Mouse (Mus musculus): ENCODE results near the gene Szrd1. TPM values are rescaled to one million over a fixed set of nuclear protein-coding genes. Genes with fewer than 3 reads are reported as not detected.
A peak's percentile ranks its signal among the peaks of the same experiment; 100 is the strongest.
"Not testable (repeated sequence)": the region's sequence is repeated elsewhere in the genome, so short reads cannot be mapped to it uniquely, and the experiment has no call there.

The Szrd1 gene
- polyA plus RNA-seq, 1 experiment: 10.7 TPM

GRCm38 (mm10) chr4:141138425-141139115 lies 1.0 kb downstream of the Szrd1 start:
- peak overlapping the region; percentile 86 for H3K4me3 ChIP-seq (replicated peaks)
- no peaks in the 10 kb centered on the region for H3K9me3 ChIP-seq (ENCODE audit: control insufficient read depth, low read length)
- no peak for TF ChIP-seq GATA1 (IDR thresholded peaks at IDR 0.05; ENCODE audit: low read length)
- TF ChIP-seq TAL1 (IDR thresholded peaks at IDR 0.05; ENCODE audit: low read length): no peak
- H3K36me3 ChIP-seq (ENCODE audit: control insufficient read depth): peaks cover 29% of the 10 kb centered on the region
- H3K27me3 ChIP-seq (ENCODE audit: control insufficient read depth): no peaks in the 10 kb centered on the region
- H3K4me1 ChIP-seq (ENCODE audit: control insufficient read depth): peaks cover 52% of the 10 kb centered on the region

DNA sequence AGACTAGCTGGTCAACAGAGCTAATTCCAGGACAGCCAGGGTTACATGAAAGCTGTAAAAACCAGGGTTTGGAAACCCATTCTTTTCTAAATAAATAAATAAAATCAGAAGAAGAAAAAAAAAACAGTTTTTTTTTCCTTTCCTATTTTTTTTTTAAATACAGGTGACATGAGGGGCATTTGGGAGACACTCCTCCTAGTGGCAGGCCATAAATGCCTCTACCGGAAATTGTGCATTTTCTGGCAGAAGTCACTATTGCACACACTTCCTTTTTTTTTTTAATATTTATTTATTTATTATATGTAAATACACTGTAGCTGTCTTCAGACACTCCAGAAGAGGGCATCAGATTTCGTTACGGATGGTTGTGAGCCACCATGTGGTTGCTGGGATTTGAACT lies 1.8 kb downstream of the Szrd1 start:
- H3K9me3 ChIP-seq (ENCODE audit: control insufficient read depth, low read length); H3K27me3 ChIP-seq (ENCODE audit: control insufficient read depth): not testable (repeated sequence)
- Histone ChIP-seq H3K4me1 (ENCODE audit: control insufficient read depth) (peaks cover 52% of the 10 kb centered on the region), H3K36me3 (ENCODE audit: control insufficient read depth) (peaks cover 31% of the 10 kb centered on the region), H3K4me3 (replicated peaks) (peak overlapping the region; percentile 86)

DNA sequence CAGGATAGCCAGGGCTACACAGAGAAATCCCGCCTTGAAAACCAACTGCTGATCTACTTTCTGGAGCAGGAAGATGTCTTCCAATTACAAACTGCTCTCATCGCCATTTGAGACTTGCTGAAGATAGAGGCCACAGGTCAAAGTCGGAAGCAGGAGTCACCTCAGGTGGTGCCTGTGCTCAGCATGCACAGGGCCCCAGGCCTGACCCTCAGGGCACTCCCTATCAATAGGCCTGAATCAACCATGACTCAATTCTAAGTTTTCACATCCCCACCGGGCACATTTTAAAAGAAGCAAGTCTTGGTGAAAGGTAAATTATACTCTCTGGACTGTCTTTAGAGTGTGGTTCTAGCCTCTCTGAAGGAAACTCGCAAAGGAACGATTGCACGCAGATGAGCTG lies 3.4 kb downstream of the Szrd1 start:
- H3K9me3 ChIP-seq (ENCODE audit: control insufficient read depth, low read length): no peaks in the 10 kb centered on the region
- no peaks in the 10 kb centered on the region for H3K27me3 ChIP-seq (ENCODE audit: control insufficient read depth)
- peaks cover 50% of the 10 kb centered on the region for H3K4me1 ChIP-seq (ENCODE audit: control insufficient read depth)
- peaks cover 46% of the 10 kb centered on the region for H3K36me3 ChIP-seq (ENCODE audit: control insufficient read depth)
- TF ChIP-seq GATA1 (IDR thresholded peaks at IDR 0.05; ENCODE audit: low read length): no peak
- TF ChIP-seq TAL1 (IDR thresholded peaks at IDR 0.05; ENCODE audit: low read length): no peak
- H3K4me3 ChIP-seq (replicated peaks): no peak overlapping the region

GRCm38 (mm10) chr4:141134751-141135530 lies 4.6 kb downstream of the Szrd1 start:
- no peak for TF ChIP-seq TAL1 (IDR thresholded peaks at IDR 0.05; ENCODE audit: low read length)
- Histone ChIP-seq H3K27me3 (ENCODE audit: control insufficient read depth) (no peaks in the 10 kb centered on the region), H3K4me3 (replicated peaks) (peak overlapping the region; percentile 30), H3K36me3 (ENCODE audit: control insufficient read depth) (peaks cover 52% of the 10 kb centered on the region), H3K9me3 (ENCODE audit: control insufficient read depth, low read length) (no peaks in the 10 kb centered on the region), H3K4me1 (ENCODE audit: control insufficient read depth) (peaks cover 52% of the 10 kb centered on the region)

DNA sequence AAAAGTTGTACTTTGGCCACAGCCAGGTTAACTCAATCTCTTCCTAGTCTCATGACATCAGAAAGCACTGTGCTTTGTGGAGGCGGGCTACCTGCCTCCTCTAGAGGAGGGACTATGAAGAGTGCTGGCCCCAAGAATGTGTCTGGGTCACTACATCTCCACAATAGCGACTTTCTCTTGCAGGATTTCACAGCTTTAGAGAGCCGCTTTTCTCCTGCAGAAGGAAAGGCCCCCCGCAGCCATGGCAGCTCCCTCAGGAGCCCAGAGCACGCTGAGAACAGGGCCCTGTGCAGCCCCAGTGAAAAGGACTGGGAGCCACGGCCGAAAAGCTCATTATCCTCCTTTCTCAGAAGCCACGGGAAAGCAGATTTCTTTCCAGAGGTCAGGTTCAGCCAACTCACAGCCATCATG lies 5.5 kb downstream of the Szrd1 start:
- Histone ChIP-seq H3K4me3 (replicated peaks) (peak overlapping the region; percentile 30), H3K4me1 (ENCODE audit: control insufficient read depth) (peaks cover 53% of the 10 kb centered on the region), H3K36me3 (ENCODE audit: control insufficient read depth) (peaks cover 54% of the 10 kb centered on the region), H3K27me3 (ENCODE audit: control insufficient read depth) (no peaks in the 10 kb centered on the region), H3K9me3 (ENCODE audit: control insufficient read depth, low read length) (no peaks in the 10 kb centered on the region)
- TF ChIP-seq GATA1 (IDR thresholded peaks at IDR 0.05; ENCODE audit: low read length) (no peak), TAL1 (IDR thresholded peaks at IDR 0.05; ENCODE audit: low read length) (no peak)

GRCm38 (mm10) chr4:141133227-141133626 lies 6.3 kb downstream of the Szrd1 start:
- peaks cover 45% of the 10 kb centered on the region for H3K4me1 ChIP-seq (ENCODE audit: control insufficient read depth)
- no peaks in the 10 kb centered on the region for H3K27me3 ChIP-seq (ENCODE audit: control insufficient read depth)
- H3K9me3 ChIP-seq (ENCODE audit: control insufficient read depth, low read length): no peaks in the 10 kb centered on the region
- H3K36me3 ChIP-seq (ENCODE audit: control insufficient read depth): peaks cover 54% of the 10 kb centered on the region
- H3K4me3 ChIP-seq (replicated peaks): no peak overlapping the region
- TF ChIP-seq GATA1 (IDR thresholded peaks at IDR 0.05; ENCODE audit: low read length) (no peak), TAL1 (IDR thresholded peaks at IDR 0.05; ENCODE audit: low read length) (no peak)

- Histone ChIP-seq H3K4me3 (replicated peaks) (no peak overlapping the region), H3K4me1 (ENCODE audit: control insufficient read depth) (peaks cover 38% of the 10 kb centered on the region), H3K36me3 (ENCODE audit: control insufficient read depth) (peaks cover 52% of the 10 kb centered on the region), H3K27me3 (ENCODE audit: control insufficient read depth) (no peaks in the 10 kb centered on the region), H3K9me3 (ENCODE audit: control insufficient read depth, low read length) (no peaks in the 10 kb centered on the region)
- TF ChIP-seq TAL1 (IDR thresholded peaks at IDR 0.05; ENCODE audit: low read length) (no peak), GATA1 (IDR thresholded peaks at IDR 0.05; ENCODE audit: low read length) (no peak)
These were observed 7.4 kb downstream of the Szrd1 start for GRCm38 (mm10) chr4:141132191-141132590.

DNA sequence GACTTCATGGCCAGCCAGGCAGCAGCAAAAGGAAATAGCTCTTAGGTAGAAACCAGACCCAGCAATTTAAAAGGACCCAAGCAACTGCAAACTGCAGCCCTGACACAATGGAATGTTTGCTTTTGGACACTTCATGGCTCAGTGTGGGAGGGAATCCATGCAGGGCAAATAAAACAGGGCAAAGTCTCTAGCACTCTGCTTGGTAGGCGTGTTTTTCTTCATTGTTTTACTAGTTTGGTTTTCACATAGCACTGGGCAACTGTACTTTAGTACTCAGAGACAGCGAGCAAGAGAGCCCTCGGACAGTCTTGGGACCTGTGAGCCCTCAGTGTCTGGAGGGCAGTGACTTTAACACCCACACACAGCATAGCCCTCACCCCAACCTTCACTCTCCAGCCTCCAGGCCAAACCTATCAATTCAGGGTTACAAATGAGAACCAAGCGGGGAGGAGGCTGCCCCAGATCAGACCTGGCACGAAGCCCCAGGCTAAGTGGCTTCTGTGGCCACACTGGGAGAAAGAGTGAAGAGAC lies 8.0 kb downstream of the Szrd1 start:
- no peaks in the 10 kb centered on the region for H3K9me3 ChIP-seq (ENCODE audit: control insufficient read depth, low read length)
- H3K27me3 ChIP-seq (ENCODE audit: control insufficient read depth): no peaks in the 10 kb centered on the region
- TF ChIP-seq GATA1 (IDR thresholded peaks at IDR 0.05; ENCODE audit: low read length) (no peak), TAL1 (IDR thresholded peaks at IDR 0.05; ENCODE audit: low read length) (no peak)
- H3K4me1 ChIP-seq (ENCODE audit: control insufficient read depth): peaks cover 32% of the 10 kb centered on the region
- H3K4me3 ChIP-seq (replicated peaks): no peak overlapping the region
- H3K36me3 ChIP-seq (ENCODE audit: control insufficient read depth): peaks cover 53% of the 10 kb centered on the region

- H3K4me1 ChIP-seq (ENCODE audit: control insufficient read depth): peaks cover 27% of the 10 kb centered on the region
- TF ChIP-seq GATA1 (IDR thresholded peaks at IDR 0.05; ENCODE audit: low read length): no peak
- TF ChIP-seq TAL1 (IDR thresholded peaks at IDR 0.05; ENCODE audit: low read length): no peak
- no peak overlapping the region for H3K4me3 ChIP-seq (replicated peaks)
- H3K27me3 ChIP-seq (ENCODE audit: control insufficient read depth): no peaks in the 10 kb centered on the region
- H3K9me3 ChIP-seq (ENCODE audit: control insufficient read depth, low read length): no peaks in the 10 kb centered on the region
- H3K36me3 ChIP-seq (ENCODE audit: control insufficient read depth): peaks cover 52% of the 10 kb centered on the region
These were observed 8.8 kb downstream of the Szrd1 start for GRCm38 (mm10) chr4:141130704-141131342.
